Mouse (Mus musculus) liver, postnatal 0 days (tissue): ENCODE data around the gene Uts2b. TPM values are rescaled to one million over a fixed set of nuclear protein-coding genes. Genes with fewer than 3 reads are reported as not detected.

Experiments used
- ATAC-seq: fragments of 200-750 bp; cut with Nextera tagmentation; 2 replicates; pipeline ENCODE4 v1.8.0; 2017; ENCODE audit warnings: mild to moderate bottlenecking, moderate library complexity
- DNase-seq: peaks from one replicate; pipeline ENCODE4 v3.0.0-alpha.2; 2016
- H3K27ac ChIP-seq: fragments of 300-500 bp; sonication (generic); 2 replicates; pipeline ENCODE4 v1.5.1; 2014; ENCODE audit warnings: antibody characterized with exemption, moderate library complexity, mild to moderate bottlenecking, low read depth
- H3K27me3 ChIP-seq: fragments of 300-500 bp; sonication (generic); 2 replicates; pipeline ENCODE4 v1.6.1; 2014; ENCODE audit warnings: low read length, control low read depth, mixed read lengths; ENCODE audit not compliant: insufficient read depth
- H3K36me3 ChIP-seq: fragments of 300-500 bp; sonication (generic); replicated peaks from 2 replicates; pipeline ENCODE4 v1.6.1; 2014; ENCODE audit warnings: mild to moderate bottlenecking, control low read depth, low read length, moderate library complexity, mixed read lengths; ENCODE audit not compliant: insufficient read depth
- H3K4me1 ChIP-seq: fragments of 300-500 bp; sonication (generic); 2 replicates; pipeline ENCODE4 v1.6.1; 2014; ENCODE audit warnings: antibody characterized with exemption, mild to moderate bottlenecking, control low read depth; ENCODE audit not compliant: insufficient read depth
- H3K4me2 ChIP-seq: fragments of 300-500 bp; sonication (generic); 2 replicates; pipeline ENCODE4 v1.6.1; 2014; ENCODE audit warnings: low read depth, mild to moderate bottlenecking, low read length, moderate library complexity, mixed read lengths
- H3K4me3 ChIP-seq: fragments of 300-500 bp; sonication (generic); 2 replicates; pipeline ENCODE4 v1.5.1; 2014; ENCODE audit warnings: low read depth, low read length
- H3K9ac ChIP-seq: fragments of 300-500 bp; sonication (generic); replicated peaks from 2 replicates; pipeline ENCODE4 v1.6.1; 2014; ENCODE audit warnings: mild to moderate bottlenecking, moderate library complexity
- H3K9me3 ChIP-seq: fragments of 300-500 bp; sonication (generic); 2 replicates; pipeline ENCODE4 v1.6.1; 2016; ENCODE audit warnings: mild to moderate bottlenecking, control low read depth, low read length, mixed read lengths
- CTCF ChIP-seq: sonication (generic); IDR thresholded peaks from 2 replicates; pipeline ENCODE4 v1.5.1; 2016; ENCODE audit warnings: antibody characterized with exemption, low read depth
- EP300 ChIP-seq: IDR thresholded peaks from 2 replicates; pipeline ENCODE4 v1.6.1; 2016; ENCODE audit warnings: antibody characterized with exemption, low read depth, mild to moderate bottlenecking
- WGBS: fragments of 180-500 bp; shearing (Covaris S2); extraction: QIAGEN DNeasy Blood & Tissue Kit; methylation state at CpG from one replicate; pipeline ENCODE4 v1.1.7; 2014; ENCODE audit not compliant: insufficient replicate concordance; 5-methylcytosine and 5-hydroxymethylcytosine counted together
- polyA plus RNA-seq: library from polyadenylated mRNA; unstranded; fragments of >200 nt; fragmentation: Nextera tagmentation; extraction: Ambion mirVana; gene quantifications from 2 replicates; pipeline ENCODE4 v1.2.1, GENCODE M21; 2015

Gene Uts2b
- polyA plus RNA-seq = not detected in 2 replicates

DNA sequence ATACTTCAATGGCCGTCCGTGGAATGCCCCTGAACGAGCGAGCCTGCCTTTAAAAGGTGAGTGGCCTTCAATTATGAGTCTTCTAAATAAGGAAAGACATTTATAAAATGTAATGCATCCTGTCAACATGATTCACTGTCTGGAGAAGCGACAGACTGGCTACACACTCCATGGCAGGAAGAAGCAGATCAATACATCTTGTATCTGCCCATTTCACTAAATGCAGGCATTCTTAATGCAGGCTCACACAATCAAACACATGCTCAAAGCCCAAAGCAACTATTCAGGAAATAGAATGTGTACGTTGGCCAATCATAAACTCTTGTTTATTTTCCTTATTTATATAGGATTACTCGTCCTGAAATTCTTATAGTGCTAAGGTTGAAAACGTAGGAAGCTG is at the start of gene Uts2b:
Gene Uts2b (minus strand): TSS at position 49 of the 400 bp plus-strand sequence.
- no peak within 1 kb of the TSS for H3K4me3 ChIP-seq
- TF ChIP-seq EP300 (no peak), CTCF (no peak)
- no peaks in the 10 kb centered on the region for H3K27me3 ChIP-seq
- H3K9me3 ChIP-seq = no peaks in the 10 kb centered on the region
- H3K4me1 ChIP-seq = peaks cover 5% of the 10 kb centered on the region
- no peak for DNase-seq
- H3K9ac ChIP-seq = no peak within 1 kb of the TSS
- no peaks in the 10 kb centered on the region for H3K36me3 ChIP-seq
- no peak for ATAC-seq
- H3K27ac ChIP-seq = no peak within 1 kb of the TSS
- WGBS = 71% methylated on average over 8 of the region's 8 CpGs
- H3K4me2 ChIP-seq = no peak within 1 kb of the TSS

DNA sequence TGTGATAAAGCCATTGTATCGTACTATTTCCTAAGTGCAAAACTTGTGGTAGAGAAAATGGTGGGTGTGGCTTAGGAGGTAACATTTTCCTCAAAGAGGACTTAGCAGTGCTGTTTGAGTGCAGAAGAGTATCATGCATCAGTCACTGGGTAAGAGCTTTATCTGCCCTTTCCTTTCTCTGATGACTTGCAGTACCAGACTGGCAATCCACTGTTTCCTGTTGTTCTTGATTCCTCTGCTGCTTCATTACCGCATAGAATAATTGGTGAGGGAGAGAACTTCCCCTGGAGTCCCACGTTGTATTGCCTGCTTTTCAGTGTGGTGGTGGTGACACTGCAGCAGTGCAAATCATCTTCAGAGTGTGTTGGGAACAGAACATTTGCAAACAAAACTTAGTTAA is 47.6 kb upstream of the Uts2b start:
- H3K4me1 ChIP-seq = no peaks in the 10 kb centered on the region
- DNase-seq = no peak
- H3K4me3 ChIP-seq = no peak overlapping the region
- no peak overlapping the region for H3K27ac ChIP-seq
- no peak overlapping the region for H3K9ac ChIP-seq
- H3K4me2 ChIP-seq = no peak overlapping the region
- ATAC-seq = no peak
- TF ChIP-seq EP300 (no peak), CTCF (no peak)
- H3K36me3 ChIP-seq = peaks cover 31% of the 10 kb centered on the region
- H3K9me3 ChIP-seq = no peaks in the 10 kb centered on the region
- 57% methylated on average over 3 of the region's 3 CpGs for WGBS
- H3K27me3 ChIP-seq = no peaks in the 10 kb centered on the region

DNA sequence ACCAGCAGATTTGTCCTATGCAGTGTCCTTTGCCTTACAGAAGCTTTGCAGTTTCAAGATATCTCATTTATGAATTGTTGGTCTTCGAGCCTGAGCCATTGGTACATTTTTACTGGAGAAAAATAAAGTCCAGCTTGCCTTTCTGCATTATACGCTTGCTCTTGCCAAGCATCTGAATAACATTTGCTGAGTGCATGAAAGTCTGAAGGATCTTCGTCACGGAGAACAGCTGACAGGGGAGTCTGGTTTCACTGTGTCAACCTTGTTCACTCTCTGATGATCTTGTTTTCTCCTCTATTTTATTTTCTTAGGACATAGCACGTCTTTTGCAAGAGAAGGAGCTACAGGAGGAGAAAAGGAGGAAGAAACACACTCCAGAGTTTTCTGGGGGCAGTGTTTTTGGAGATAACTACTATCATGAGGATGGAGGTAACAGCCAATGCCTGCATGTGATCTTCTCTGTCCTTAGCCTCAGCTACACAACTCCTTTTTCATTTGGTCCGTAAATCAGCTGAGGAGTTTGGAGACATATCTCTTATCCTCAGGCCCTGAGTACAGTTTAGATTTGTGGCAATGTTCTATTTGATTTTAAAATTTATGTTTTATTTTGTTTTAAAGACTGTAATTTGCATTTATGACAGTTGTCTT is 47.0 kb upstream of the Uts2b start:
- WGBS = 76% methylated on average over 6 of the region's 6 CpGs
- TF ChIP-seq CTCF = no peak
- TF ChIP-seq EP300 = no peak
- no peak overlapping the region for H3K27ac ChIP-seq

DNA sequence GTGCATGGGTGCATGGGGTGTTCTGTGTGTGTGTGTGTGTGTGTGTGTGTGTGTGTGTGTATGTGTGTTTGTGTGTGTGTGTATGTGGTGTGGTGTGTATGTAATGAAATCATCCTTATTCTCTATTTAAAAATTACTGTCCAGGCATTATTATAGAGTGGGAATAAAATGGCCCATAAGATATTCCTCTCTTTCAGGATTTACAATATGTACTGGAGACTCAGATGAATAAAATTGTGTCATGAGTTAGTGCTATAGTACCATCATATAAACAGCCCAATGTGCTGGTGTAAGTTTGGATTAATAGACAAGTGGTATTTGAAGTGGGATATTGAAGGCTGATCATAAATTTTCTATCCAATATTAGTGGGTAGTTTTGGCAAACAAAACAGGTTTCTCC is 34.1 kb upstream of the Uts2b start:
- H3K4me1 ChIP-seq = peaks cover 5% of the 10 kb centered on the region; the same call in 1 of the 2 replicates
- H3K27me3 ChIP-seq = no peaks in the 10 kb centered on the region
- no peak overlapping the region for H3K27ac ChIP-seq
- H3K9ac ChIP-seq = no peak overlapping the region
- ATAC-seq (no peak), DNase-seq (no peak)
- H3K4me2 ChIP-seq = no peak overlapping the region
- H3K4me3 ChIP-seq = no peak overlapping the region
- H3K36me3 ChIP-seq = peaks cover 5% of the 10 kb centered on the region; the same call in 1 of the 2 replicates
- no peaks in the 10 kb centered on the region for H3K9me3 ChIP-seq
- no peak for TF ChIP-seq CTCF
- no peak for TF ChIP-seq EP300

More for the DNA sequence above, 47.0 kb upstream of the Uts2b start:
- ATAC-seq (no peak), DNase-seq (no peak)
- Histone ChIP-seq H3K27me3 (no peaks in the 10 kb centered on the region), H3K4me1 (no peaks in the 10 kb centered on the region), H3K36me3 (peaks cover 26% of the 10 kb centered on the region), H3K4me2 (no peak overlapping the region), H3K9ac (no peak overlapping the region), H3K9me3 (no peaks in the 10 kb centered on the region), H3K4me3 (no peak overlapping the region)

DNA sequence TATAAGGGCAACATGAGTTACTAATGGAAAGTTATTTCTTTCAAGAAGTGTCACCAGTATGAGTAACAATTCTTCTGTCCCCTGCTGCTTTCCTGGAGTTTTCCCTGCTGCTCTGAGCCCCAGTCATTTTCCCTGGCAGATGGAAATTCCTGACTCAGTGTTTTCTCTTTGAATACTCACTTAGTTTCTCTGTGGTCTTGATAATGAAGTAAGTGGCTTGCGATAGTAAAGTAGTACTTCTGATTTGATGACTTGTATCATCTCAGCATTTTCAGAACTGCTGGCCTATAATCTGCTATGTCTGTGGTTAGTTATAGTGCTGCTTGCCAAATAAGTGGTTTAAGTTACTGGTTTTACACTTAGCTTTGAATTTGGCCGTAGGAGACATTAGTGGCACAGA is 31.5 kb upstream of the Uts2b start:
- Histone ChIP-seq H3K4me1 (peaks cover 7% of the 10 kb centered on the region; the same call in 1 of the 2 replicates), H3K9ac (no peak overlapping the region), H3K4me3 (no peak overlapping the region), H3K27ac (no peak overlapping the region), H3K9me3 (no peaks in the 10 kb centered on the region), H3K4me2 (no peak overlapping the region), H3K27me3 (no peaks in the 10 kb centered on the region), H3K36me3 (peaks cover 1% of the 10 kb centered on the region; the same call in 1 of the 2 replicates)
- DNase-seq = no peak
- ATAC-seq = no peak
- 59% methylated on average over 2 of the region's 2 CpGs for WGBS
- TF ChIP-seq CTCF (no peak), EP300 (no peak)

DNA sequence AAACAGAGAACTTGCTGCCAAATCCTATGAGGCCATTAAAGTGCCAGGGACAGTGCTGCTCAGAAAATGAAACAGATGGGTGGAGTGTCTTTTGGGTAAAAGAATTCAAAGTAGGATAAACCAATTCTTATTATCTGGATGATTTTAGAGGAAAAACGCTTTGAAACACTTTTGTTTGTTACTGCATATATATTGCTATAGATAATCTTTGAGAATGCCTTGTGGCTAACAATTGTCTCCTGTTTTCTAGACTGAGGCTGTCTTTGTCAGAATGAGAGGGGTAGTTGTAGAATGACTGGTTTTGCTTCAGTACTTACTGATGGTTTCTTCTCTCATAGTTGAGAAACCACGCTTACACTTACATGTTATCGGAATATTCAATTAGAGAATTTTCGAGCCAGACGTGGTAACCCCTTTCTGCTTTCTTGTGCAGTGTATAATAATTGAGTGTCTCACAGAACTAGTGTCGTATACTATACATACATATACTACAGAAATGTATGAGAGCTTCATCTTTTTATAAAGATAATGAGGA is 29.7 kb upstream of the Uts2b start:
- WGBS = 81% methylated on average over 6 of the region's 6 CpGs
- H3K27ac ChIP-seq = no peak overlapping the region
- H3K36me3 ChIP-seq = no peaks in the 10 kb centered on the region
- no peak overlapping the region for H3K4me3 ChIP-seq
- no peaks in the 10 kb centered on the region for H3K27me3 ChIP-seq
- H3K4me2 ChIP-seq = no peak overlapping the region
- no peak for ATAC-seq
- H3K9ac ChIP-seq = no peak overlapping the region
- no peaks in the 10 kb centered on the region for H3K9me3 ChIP-seq
- TF ChIP-seq CTCF (no peak), EP300 (no peak)
- DNase-seq = no peak
- H3K4me1 ChIP-seq = peaks cover 12% of the 10 kb centered on the region
